Mouse (Mus musculus) kidney, adult 8-10 months (tissue): ENCODE measurements around the gene Snca.
"Not testable (repeated sequence)": the region's sequence is repeated elsewhere in the genome, so short reads cannot be mapped to it uniquely, and the experiment has no call there.

Experiments
- DNase-seq, 2 experiments: peaks; one replicate each; pipeline ENCODE4 v3.0.0; 2022

Gene Snca

DNA sequence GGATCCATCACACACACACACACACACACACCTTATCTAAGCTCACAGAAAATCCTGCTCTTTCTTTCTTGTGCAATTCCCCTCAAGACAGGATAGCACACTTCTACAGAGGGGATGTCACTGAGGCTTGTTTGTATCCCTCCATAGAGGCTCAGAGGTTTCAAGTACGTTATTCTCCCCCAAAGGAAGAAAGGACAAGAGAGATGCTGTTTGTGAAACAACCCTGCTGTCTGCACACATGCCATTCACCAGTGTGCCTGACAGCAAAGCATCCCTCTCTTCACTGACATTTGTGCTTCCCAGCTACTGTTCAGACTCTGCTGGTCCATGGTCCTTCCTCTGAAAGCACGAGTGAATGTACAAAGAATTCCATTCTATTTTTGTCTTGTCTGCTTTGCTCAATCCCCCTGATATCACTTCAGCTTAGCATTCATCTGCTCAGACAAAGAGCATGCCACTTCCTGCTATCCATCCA is 119.6 kb downstream of the Snca start:
- DNase-seq = no peak

DNA sequence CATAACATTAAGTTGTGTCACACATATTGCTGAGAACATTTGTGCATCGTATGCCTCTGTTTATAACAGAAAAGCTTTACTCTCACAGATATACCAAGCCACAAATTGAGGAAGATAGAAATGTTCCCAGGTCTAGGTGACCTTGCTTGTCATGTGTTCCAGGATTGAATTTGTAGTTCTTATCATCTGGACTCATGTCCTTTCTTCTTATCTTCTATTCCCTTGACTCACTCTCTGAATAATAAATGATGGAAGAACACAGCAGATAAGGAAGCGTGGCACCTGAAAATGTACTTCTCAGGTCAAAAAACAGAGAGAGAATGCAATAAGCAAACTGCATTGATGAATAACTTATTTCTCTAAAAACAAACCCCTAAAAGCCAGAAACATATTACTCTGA is 131.6 kb downstream of the Snca start:
- DNase-seq = no peak

DNA sequence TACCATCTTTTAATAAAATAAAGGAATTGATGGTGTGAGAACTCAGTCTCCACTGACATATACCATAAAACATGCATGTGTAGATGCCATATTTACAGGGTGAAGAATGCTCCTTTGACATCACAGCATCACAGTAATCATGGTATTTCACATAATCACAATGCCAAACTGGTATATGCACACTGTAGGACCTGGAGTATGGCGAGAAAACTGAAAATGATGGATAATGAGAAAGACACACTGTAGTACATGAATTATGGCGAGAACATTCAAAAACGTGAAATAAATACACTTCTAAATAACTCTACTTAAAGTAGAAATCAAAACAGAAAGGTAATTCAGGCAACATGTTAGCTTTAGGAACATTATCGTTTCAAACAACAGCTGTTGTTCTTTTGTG is 142.6 kb downstream of the Snca start:
- not testable (repeated sequence) for DNase-seq

DNA sequence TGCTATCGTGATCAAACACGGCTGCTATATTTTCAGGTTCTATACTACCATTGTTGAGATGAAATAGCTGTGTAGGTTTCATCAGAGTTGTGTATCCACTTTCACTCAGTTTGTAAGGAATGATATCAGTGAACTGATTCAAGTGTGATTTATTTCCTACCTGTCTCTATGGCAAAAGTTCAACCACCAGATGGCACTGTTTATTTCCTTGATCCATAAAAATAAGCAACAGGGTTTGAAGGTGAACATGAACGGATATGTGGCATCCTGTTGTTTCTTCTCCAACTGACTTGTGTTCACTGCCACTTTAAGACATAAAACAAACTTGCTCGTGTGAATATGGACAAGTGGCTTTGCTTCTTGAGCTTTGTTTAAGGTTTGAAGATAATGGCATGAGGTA is 147.4 kb downstream of the Snca start:
- peak; percentile 1 to 10 for DNase-seq
